In genomic region chr13:60608411-60609046, GRCm38 (mm10) we compare ENCODE assay signal across 16 mouse cellular contexts. TPM values are rescaled to one million over a fixed set of nuclear protein-coding genes. Genes with fewer than 3 reads are reported as not detected.
DNase-seq lines count a peak whose midpoint lies in the region; ATAC-seq lines count a peak whose summit lies in the region.
"Had no signal": no experiment of that assay in that cellular context is flagged by ENCODE, and none has a peak within 500 bp of the region (broad histone marks: within the 10 kb centered on the region; RNA-seq: fewer than 3 reads in every experiment).

No protein-coding gene starts in this region.

- DNase-seq in thymus, postnatal 14 days: peak; percentile 24
- DNase-seq in thymus, postnatal 10 days (ENCODE audit: low spot score in 2 of 2): no peak
- DNase-seq in kidney, adult 18-20 months: peak; percentile 59
- DNase-seq in large intestine, adult 2 months (ENCODE audit: low read depth, low spot score): peak; percentile 8
- DNase-seq in gastrocnemius, postnatal 25 days: no peak
- no peak for DNase-seq in adrenal gland, postnatal 36 days
- no peak for DNase-seq in urinary bladder, postnatal 4 days (ENCODE audit: low spot score in 2 of 2)
- DNase-seq: gastrocnemius, postnatal 10 days; layer of hippocampus, adult 9-11 months; right cerebral cortex, adult 18-20 months had no signal

- no peaks in the 10 kb centered on the region for H3K9me3 ChIP-seq in stomach, embryonic 16.5 days (replicated peaks; ENCODE audit: control insufficient read depth, low read length)
- H3K9me3 ChIP-seq: limb, embryonic 13.5 days; neural tube, embryonic 15.5 days had no signal

- H3K27me3 ChIP-seq in stomach, embryonic 16.5 days (ENCODE audit: control insufficient read depth, insufficient read depth, low read length): no peaks in the 10 kb centered on the region
- H3K27me3 ChIP-seq: CH12.LX; limb, embryonic 13.5 days; neural tube, embryonic 15.5 days had no signal

- H3K27ac ChIP-seq in stomach, embryonic 16.5 days (ENCODE audit: low read length): no peak overlapping the region
- H3K27ac ChIP-seq: neural tube, embryonic 15.5 days had no signal

- 33% methylated on average over 8 of the region's 8 CpGs for WGBS in large intestine, adult 2 months
- WGBS in stomach, embryonic 16.5 days: 55% methylated on average over 8 of the region's 8 CpGs

- ATAC-seq in stomach, embryonic 16.5 days (ENCODE audit: insufficient read depth, low FRiP score): peak; percentile 45
- ATAC-seq: forebrain, embryonic 14.5 days; hindbrain, embryonic 16.5 days had no signal

- no peaks in the 10 kb centered on the region for H3K4me1 ChIP-seq in stomach, embryonic 16.5 days (ENCODE audit: control insufficient read depth, insufficient read depth, low read length)

- H3K4me3 ChIP-seq in stomach, embryonic 16.5 days (replicated peaks; ENCODE audit: low read length): no peak overlapping the region
- H3K4me3 ChIP-seq: limb, embryonic 13.5 days; neural tube, embryonic 15.5 days had no signal

- H3K36me3 ChIP-seq in stomach, embryonic 16.5 days (ENCODE audit: control insufficient read depth, insufficient read depth, low read length): no peaks in the 10 kb centered on the region

- H3K9ac ChIP-seq in stomach, embryonic 16.5 days (ENCODE audit: low read length): no peak overlapping the region
- H3K9ac ChIP-seq: limb, embryonic 13.5 days; neural tube, embryonic 15.5 days had no signal

- H3K4me2 ChIP-seq in stomach, embryonic 16.5 days (ENCODE audit: low read depth, low read length): no peak overlapping the region
- H3K4me2 ChIP-seq: limb, embryonic 13.5 days; neural tube, embryonic 15.5 days had no signal

RNA-seq across cellular contexts. Expression of gene Dapk1, which starts 6.8 kb away (rescaled TPM):
- 7.8 and 9.9 TPM in 2 replicates for polyA plus RNA-seq in large intestine, adult 2 months (2012; rRNA removed)
- 9.3 and 11.5 TPM in 2 replicates for polyA plus RNA-seq in stomach, embryonic 16.5 days (2015; fragmentation: Nextera tagmentation; extraction: Ambion mirVana)
- 1 to 10 TPM; 8.0 to 8.2 TPM for total RNA-seq in gastrocnemius, postnatal 25 days (2021)
- total RNA-seq in adrenal gland, postnatal 36 days (2021): 10 to 100 TPM; 15.1 to 21.7 TPM
- total RNA-seq: CH12.LX had no signal

Comparison
In these comparisons a context has a peak if more than half of its experiments do, and no peak if none do; other contexts are left out.
1. DNase-seq: peak in thymus, postnatal 14 days (single experiment), kidney, adult 18-20 months (single experiment) and large intestine, adult 2 months (single experiment); none in thymus, postnatal 10 days (0 of 2), gastrocnemius, postnatal 25 days (single experiment), adrenal gland, postnatal 36 days (0 of 2) and urinary bladder, postnatal 4 days (0 of 2).